Mouse (Mus musculus): ENCODE results near the gene Htr5a. TPM values are rescaled to one million over a fixed set of nuclear protein-coding genes. Genes with fewer than 3 reads are reported as not detected.

Gene Htr5a
- not detected in 2 replicates for polyA plus RNA-seq (2012; rRNA removed)

- H3K4me1 ChIP-seq (ENCODE audit: control insufficient read depth, insufficient read depth, low read length) = no peaks in the 10 kb centered on the region
- no peak within 1 kb of the TSS for H3K4me3 ChIP-seq (ENCODE audit: insufficient read depth, low read depth, low read length)
- H3K36me3 ChIP-seq (ENCODE audit: control insufficient read depth, insufficient read depth, low read length) = no peaks in the 10 kb centered on the region
- no peaks in the 10 kb centered on the region for H3K27me3 ChIP-seq (replicated peaks; ENCODE audit: control insufficient read depth, insufficient read depth, low read length)
- TF ChIP-seq CTCF (conservative IDR thresholded peaks at IDR 0.05; ENCODE audit: insufficient read depth, insufficient read length, low read depth, low read length) (no peak), POLR2A (IDR thresholded peaks at IDR 0.05; ENCODE audit: low read depth, low read length) (no peak)
- 7% methylated on average over 25 of the region's 25 CpGs for WGBS
- no peak within 1 kb of the TSS for H3K27ac ChIP-seq (ENCODE audit: insufficient read depth, low read depth, low read length)
- peak; percentile 19 for DNase-seq
Observed at GRCm38 (mm10) chr5:27841701-27842295, at the start of gene Htr5a. TSS of gene Htr5a (plus strand) at chr5:27842149.

- no peaks in the 10 kb centered on the region for H3K36me3 ChIP-seq (ENCODE audit: control insufficient read depth, insufficient read depth, low read length)
- no peak for TF ChIP-seq CTCF (conservative IDR thresholded peaks at IDR 0.05; ENCODE audit: insufficient read depth, insufficient read length, low read depth, low read length)
- TF ChIP-seq POLR2A (IDR thresholded peaks at IDR 0.05; ENCODE audit: low read depth, low read length) = no peak
- peak overlapping the region; percentile 58 for H3K4me3 ChIP-seq (ENCODE audit: insufficient read depth, low read depth, low read length)
- H3K27me3 ChIP-seq (replicated peaks; ENCODE audit: control insufficient read depth, insufficient read depth, low read length) = no peaks in the 10 kb centered on the region
- H3K4me1 ChIP-seq (ENCODE audit: control insufficient read depth, insufficient read depth, low read length) = peaks cover 5% of the 10 kb centered on the region; the same call in 1 of the 2 replicates
- 13% methylated on average over 8 of the region's 8 CpGs for WGBS
- no peak for DNase-seq
- peak overlapping the region; percentile 64 for H3K27ac ChIP-seq (ENCODE audit: insufficient read depth, low read depth, low read length)
Observed at GRCm38 (mm10) chr5:27792173-27792470, 49.8 kb upstream of the Htr5a start.

GRCm38 (mm10) chr5:27792531-27793205, 49.3 kb upstream of the Htr5a start:
- Histone ChIP-seq H3K27ac (ENCODE audit: insufficient read depth, low read depth, low read length) (no peak overlapping the region), H3K4me3 (ENCODE audit: insufficient read depth, low read depth, low read length) (no peak overlapping the region), H3K36me3 (ENCODE audit: control insufficient read depth, insufficient read depth, low read length) (no peaks in the 10 kb centered on the region), H3K4me1 (ENCODE audit: control insufficient read depth, insufficient read depth, low read length) (peaks cover 5% of the 10 kb centered on the region; the same call in 1 of the 2 replicates), H3K27me3 (replicated peaks; ENCODE audit: control insufficient read depth, insufficient read depth, low read length) (no peaks in the 10 kb centered on the region)
- no peak for TF ChIP-seq CTCF (conservative IDR thresholded peaks at IDR 0.05; ENCODE audit: insufficient read depth, insufficient read length, low read depth, low read length)
- no peak for TF ChIP-seq POLR2A (IDR thresholded peaks at IDR 0.05; ENCODE audit: low read depth, low read length)
- no peak for DNase-seq
- WGBS = 46% methylated on average over 9 of the region's 9 CpGs

- DNase-seq = peak; percentile 78
- no peaks in the 10 kb centered on the region for H3K36me3 ChIP-seq (ENCODE audit: control insufficient read depth, insufficient read depth, low read length)
- H3K27ac ChIP-seq (ENCODE audit: insufficient read depth, low read depth, low read length) = no peak overlapping the region
- peaks cover 5% of the 10 kb centered on the region; the same call in 1 of the 2 replicates for H3K4me1 ChIP-seq (ENCODE audit: control insufficient read depth, insufficient read depth, low read length)
- TF ChIP-seq POLR2A (IDR thresholded peaks at IDR 0.05; ENCODE audit: low read depth, low read length) (no peak), CTCF (conservative IDR thresholded peaks at IDR 0.05; ENCODE audit: insufficient read depth, insufficient read length, low read depth, low read length) (peak; percentile 86)
- 14% methylated on average over 1 of the region's 1 CpGs for WGBS
- H3K4me3 ChIP-seq (ENCODE audit: insufficient read depth, low read depth, low read length) = no peak overlapping the region
- no peaks in the 10 kb centered on the region for H3K27me3 ChIP-seq (replicated peaks; ENCODE audit: control insufficient read depth, insufficient read depth, low read length)
Observed at GRCm38 (mm10) chr5:27793923-27794322, 48.0 kb upstream of the Htr5a start.

GRCm38 (mm10) chr5:27814282-27814681, 27.7 kb upstream of the Htr5a start:
- Histone ChIP-seq H3K4me3 (ENCODE audit: insufficient read depth, low read depth, low read length) (no peak overlapping the region), H3K36me3 (ENCODE audit: control insufficient read depth, insufficient read depth, low read length) (no peaks in the 10 kb centered on the region), H3K27me3 (replicated peaks; ENCODE audit: control insufficient read depth, insufficient read depth, low read length) (no peaks in the 10 kb centered on the region), H3K4me1 (ENCODE audit: control insufficient read depth, insufficient read depth, low read length) (no peaks in the 10 kb centered on the region), H3K27ac (ENCODE audit: insufficient read depth, low read depth, low read length) (no peak overlapping the region)
- 90% methylated on average over 2 of the region's 2 CpGs for WGBS
- no peak for DNase-seq
- TF ChIP-seq POLR2A (IDR thresholded peaks at IDR 0.05; ENCODE audit: low read depth, low read length) = no peak
- TF ChIP-seq CTCF (conservative IDR thresholded peaks at IDR 0.05; ENCODE audit: insufficient read depth, insufficient read length, low read depth, low read length) = no peak

GRCm38 (mm10) chr5:27818840-27819672, 22.9 kb upstream of the Htr5a start:
- Histone ChIP-seq H3K4me1 (ENCODE audit: control insufficient read depth, insufficient read depth, low read length) (no peaks in the 10 kb centered on the region), H3K4me3 (ENCODE audit: insufficient read depth, low read depth, low read length) (no peak overlapping the region), H3K27me3 (replicated peaks; ENCODE audit: control insufficient read depth, insufficient read depth, low read length) (no peaks in the 10 kb centered on the region), H3K27ac (ENCODE audit: insufficient read depth, low read depth, low read length) (no peak overlapping the region), H3K36me3 (ENCODE audit: control insufficient read depth, insufficient read depth, low read length) (no peaks in the 10 kb centered on the region)
- no peak for TF ChIP-seq CTCF (conservative IDR thresholded peaks at IDR 0.05; ENCODE audit: insufficient read depth, insufficient read length, low read depth, low read length)
- no peak for TF ChIP-seq POLR2A (IDR thresholded peaks at IDR 0.05; ENCODE audit: low read depth, low read length)
- DNase-seq = no peak
- WGBS = 69% methylated on average over 3 of the region's 3 CpGs

- H3K27ac ChIP-seq (ENCODE audit: insufficient read depth, low read depth, low read length) = no peak overlapping the region
- WGBS = 50% methylated on average over 6 of the region's 6 CpGs
- no peaks in the 10 kb centered on the region for H3K4me1 ChIP-seq (ENCODE audit: control insufficient read depth, insufficient read depth, low read length)
- H3K36me3 ChIP-seq (ENCODE audit: control insufficient read depth, insufficient read depth, low read length) = no peaks in the 10 kb centered on the region
- no peak for DNase-seq
- no peak for TF ChIP-seq POLR2A (IDR thresholded peaks at IDR 0.05; ENCODE audit: low read depth, low read length)
- no peak for TF ChIP-seq CTCF (conservative IDR thresholded peaks at IDR 0.05; ENCODE audit: insufficient read depth, insufficient read length, low read depth, low read length)
- H3K27me3 ChIP-seq (replicated peaks; ENCODE audit: control insufficient read depth, insufficient read depth, low read length) = no peaks in the 10 kb centered on the region
- no peak overlapping the region for H3K4me3 ChIP-seq (ENCODE audit: insufficient read depth, low read depth, low read length)
Observed at GRCm38 (mm10) chr5:27821161-27821560, 20.8 kb upstream of the Htr5a start.
